Mouse (Mus musculus) forebrain, embryonic 15.5 days (tissue): ENCODE measurements around the gene Ino80b. TPM values are rescaled to one million over a fixed set of nuclear protein-coding genes. Genes with fewer than 3 reads are reported as not detected.
A peak's percentile ranks its signal among the peaks of the same experiment; 100 is the strongest.

Experiments used
- ATAC-seq: fragments of 200-750 bp; cut with Nextera tagmentation; replicated peaks from 2 replicates; pipeline ENCODE4 v1.8.0; 2017; ENCODE audit warnings: mild to moderate bottlenecking, moderate TSS enrichment, moderate library complexity
- H3K27ac ChIP-seq: fragments of 300-500 bp; sonication (generic); replicated peaks from 2 replicates; pipeline ENCODE4 v1.5.1; 2015; ENCODE audit warnings: mild to moderate bottlenecking, inconsistent platforms
- H3K27me3 ChIP-seq: fragments of 300-500 bp; sonication (generic); 2 replicates; pipeline ENCODE4 v1.6.1; 2015; ENCODE audit warnings: inconsistent platforms
- H3K36me3 ChIP-seq: fragments of 300-500 bp; sonication (generic); 2 replicates; pipeline ENCODE4 v1.6.1; 2015; ENCODE audit warnings: mild to moderate bottlenecking, inconsistent platforms
- H3K4me1 ChIP-seq: fragments of 300-500 bp; sonication (generic); 2 replicates; pipeline ENCODE4 v1.6.1; 2015; ENCODE audit warnings: inconsistent platforms
- H3K4me2 ChIP-seq: fragments of 300-500 bp; sonication (generic); replicated peaks from 2 replicates; pipeline ENCODE4 v1.6.1; 2015; ENCODE audit warnings: mild to moderate bottlenecking, inconsistent platforms
- H3K4me3 ChIP-seq: fragments of 300-500 bp; sonication (generic); 2 replicates; pipeline ENCODE4 v1.5.1; 2015; ENCODE audit warnings: mild to moderate bottlenecking, inconsistent platforms
- H3K9ac ChIP-seq: fragments of 300-500 bp; sonication (generic); replicated peaks from 2 replicates; pipeline ENCODE4 v1.6.1; 2015; ENCODE audit warnings: mild to moderate bottlenecking, inconsistent platforms
- H3K9me3 ChIP-seq: fragments of 300-500 bp; sonication (generic); 2 replicates; pipeline ENCODE4 v1.6.1; 2016; ENCODE audit warnings: inconsistent platforms
- WGBS: fragments of 180-500 bp; shearing (Covaris S2); methylation state at CpG from one replicate; pipeline ENCODE4 v1.1.7; 2015; ENCODE audit warnings: mixed read lengths; 5-methylcytosine and 5-hydroxymethylcytosine counted together
- polyA plus RNA-seq: library from polyadenylated mRNA; unstranded; fragments of >200 nt; fragmentation: Nextera tagmentation; extraction: Ambion mirVana; gene quantifications from 2 replicates; pipeline ENCODE4 v1.2.1, GENCODE M21; 2015

Gene Ino80b
- polyA plus RNA-seq, 1 experiment from 2014 or later = 15.6 TPM

- H3K27ac ChIP-seq = peak overlapping the region; percentile 64
- ATAC-seq = no peak
- H3K27me3 ChIP-seq = peaks cover 5% of the 10 kb centered on the region; the same call in 1 of the 2 replicates
- WGBS = 2% methylated on average over 11 of the region's 11 CpGs
- H3K4me1 ChIP-seq = peaks cover 27% of the 10 kb centered on the region
- peak overlapping the region; percentile 35 for H3K4me3 ChIP-seq
- H3K9me3 ChIP-seq = no peaks in the 10 kb centered on the region
- no peaks in the 10 kb centered on the region for H3K36me3 ChIP-seq
- peak overlapping the region; percentile 46; the same call in 1 of the 2 replicates for H3K9ac ChIP-seq
- H3K4me2 ChIP-seq = peak overlapping the region; percentile 47
These were observed 12.8 kb upstream of the Ino80b start for GRCm38 (mm10) chr6:83138056-83138455.

GRCm38 (mm10) chr6:83137576-83137950 is 12.3 kb upstream of the Ino80b start:
- H3K27me3 ChIP-seq = peaks cover 5% of the 10 kb centered on the region; the same call in 1 of the 2 replicates
- peak overlapping the region; percentile 35 for H3K4me3 ChIP-seq
- no peaks in the 10 kb centered on the region for H3K9me3 ChIP-seq
- no peaks in the 10 kb centered on the region for H3K36me3 ChIP-seq
- H3K4me2 ChIP-seq = peak overlapping the region; percentile 47
- H3K4me1 ChIP-seq = peaks cover 27% of the 10 kb centered on the region
- peak overlapping the region; percentile 46 for H3K9ac ChIP-seq
- H3K27ac ChIP-seq = peak overlapping the region; percentile 64
- ATAC-seq = peak; percentile 37
- 1% methylated on average over 12 of the region's 12 CpGs for WGBS

- H3K27ac ChIP-seq = peak overlapping the region; percentile 64
- H3K9me3 ChIP-seq = no peaks in the 10 kb centered on the region
- 2% methylated on average over 26 of the region's 26 CpGs for WGBS
- H3K36me3 ChIP-seq = no peaks in the 10 kb centered on the region
- peaks cover 22% of the 10 kb centered on the region for H3K4me1 ChIP-seq
- peak overlapping the region; percentile 46 for H3K9ac ChIP-seq
- peak overlapping the region; percentile 47 for H3K4me2 ChIP-seq
- peaks cover 5% of the 10 kb centered on the region; the same call in 1 of the 2 replicates for H3K27me3 ChIP-seq
- ATAC-seq = peak; percentile 67
- peak overlapping the region; percentile 35 for H3K4me3 ChIP-seq
These were observed 11.8 kb upstream of the Ino80b start for GRCm38 (mm10) chr6:83136881-83137575.

- ATAC-seq = 0 out of 2 replicates have a peak, but pooled peaks have one; percentile 7
- Histone ChIP-seq H3K4me1 (peaks cover 20% of the 10 kb centered on the region), H3K36me3 (no peaks in the 10 kb centered on the region), H3K9me3 (no peaks in the 10 kb centered on the region), H3K27me3 (peaks cover 5% of the 10 kb centered on the region; the same call in 1 of the 2 replicates), H3K4me2 (peak overlapping the region; percentile 47), H3K9ac (peak overlapping the region; percentile 46; the same call in 1 of the 2 replicates), H3K27ac (peak overlapping the region; percentile 64), H3K4me3 (peak overlapping the region; percentile 35)
- WGBS = 22% methylated on average over 5 of the region's 5 CpGs
These were observed 11.2 kb upstream of the Ino80b start for GRCm38 (mm10) chr6:83136291-83136880.

- whole genome bisulfite sequencing = 5% methylated on average over 37 of the region's 37 CpGs
- H3K4me3 ChIP-seq = 0 out of 2 replicates have a peak overlapping the region, but pooled peaks have one; percentile 6
These were observed 10.4 kb upstream of the Ino80b start for GRCm38 (mm10) chr6:83135571-83136161.

GRCm38 (mm10) chr6:83134951-83135513 is 9.8 kb upstream of the Ino80b start, which contains the start of gene Rtkn:
Gene Rtkn, plus strand, starts transcription at chr6:83135463.
- H3K9ac ChIP-seq = no peak within 1 kb of the TSS
- H3K27ac ChIP-seq = no peak within 1 kb of the TSS
- H3K9me3 ChIP-seq = no peaks in the 10 kb centered on the region
- 60% methylated on average over 7 of the region's 7 CpGs for WGBS
- peaks cover 20% of the 10 kb centered on the region for H3K4me1 ChIP-seq
- peak within 1 kb of the TSS; percentile 9; the same call in 1 of the 2 replicates for H3K4me2 ChIP-seq
- H3K27me3 ChIP-seq = peaks cover 5% of the 10 kb centered on the region; the same call in 1 of the 2 replicates
- no peaks in the 10 kb centered on the region for H3K36me3 ChIP-seq
- 0 out of 2 replicates have a peak within 1 kb of the TSS, but pooled peaks have one; percentile 6 for H3K4me3 ChIP-seq
- no peak for ATAC-seq

More at GRCm38 (mm10) chr6:83135571-83136161, 10.4 kb upstream of the Ino80b start:
- Histone ChIP-seq H3K4me1 (peaks cover 20% of the 10 kb centered on the region), H3K27ac (no peak overlapping the region), H3K9me3 (no peaks in the 10 kb centered on the region), H3K9ac (no peak overlapping the region), H3K27me3 (peaks cover 5% of the 10 kb centered on the region; the same call in 1 of the 2 replicates), H3K4me2 (peak overlapping the region; percentile 9; the same call in 1 of the 2 replicates), H3K36me3 (no peaks in the 10 kb centered on the region)
- no peak for ATAC-seq

- Histone ChIP-seq H3K4me3 (no peak overlapping the region), H3K27me3 (peaks cover 5% of the 10 kb centered on the region; the same call in 1 of the 2 replicates), H3K4me2 (no peak overlapping the region), H3K9me3 (no peaks in the 10 kb centered on the region), H3K27ac (no peak overlapping the region), H3K4me1 (peaks cover 20% of the 10 kb centered on the region), H3K9ac (no peak overlapping the region), H3K36me3 (no peaks in the 10 kb centered on the region)
- 62% methylated on average over 3 of the region's 3 CpGs for WGBS
- no peak for ATAC-seq
These were observed 9.0 kb upstream of the Ino80b start for GRCm38 (mm10) chr6:83134226-83134625.

GRCm38 (mm10) chr6:83132176-83132919 is 7.1 kb upstream of the Ino80b start:
- H3K9ac ChIP-seq = no peak overlapping the region
- no peak overlapping the region for H3K4me3 ChIP-seq
- 85% methylated on average over 9 of the region's 9 CpGs for WGBS
- no peaks in the 10 kb centered on the region for H3K9me3 ChIP-seq
- no peak overlapping the region for H3K27ac ChIP-seq
- H3K27me3 ChIP-seq = peaks cover 5% of the 10 kb centered on the region; the same call in 1 of the 2 replicates
- no peaks in the 10 kb centered on the region for H3K36me3 ChIP-seq
- no peak overlapping the region for H3K4me2 ChIP-seq
- H3K4me1 ChIP-seq = peaks cover 8% of the 10 kb centered on the region
- no peak for ATAC-seq

- H3K27ac ChIP-seq = no peak overlapping the region
- peaks cover 5% of the 10 kb centered on the region; the same call in 1 of the 2 replicates for H3K27me3 ChIP-seq
- H3K9me3 ChIP-seq = no peaks in the 10 kb centered on the region
- peaks cover under 1% of the 10 kb centered on the region; the same call in 1 of the 2 replicates for H3K4me1 ChIP-seq
- H3K9ac ChIP-seq = no peak overlapping the region
- WGBS = 80% methylated on average over 6 of the region's 6 CpGs
- ATAC-seq = no peak
- H3K4me3 ChIP-seq = no peak overlapping the region
- no peaks in the 10 kb centered on the region for H3K36me3 ChIP-seq
- no peak overlapping the region for H3K4me2 ChIP-seq
These were observed 6.3 kb upstream of the Ino80b start for GRCm38 (mm10) chr6:83131469-83132034.

GRCm38 (mm10) chr6:83127419-83127818 is 2.2 kb upstream of the Ino80b start:
- Histone ChIP-seq H3K27me3 (no peaks in the 10 kb centered on the region), H3K4me1 (peaks cover 28% of the 10 kb centered on the region), H3K4me3 (no peak overlapping the region), H3K27ac (no peak overlapping the region), H3K36me3 (no peaks in the 10 kb centered on the region), H3K4me2 (no peak overlapping the region), H3K9ac (no peak overlapping the region), H3K9me3 (no peaks in the 10 kb centered on the region)
- 95% methylated on average over 5 of the region's 5 CpGs for WGBS
- no peak for ATAC-seq

- H3K27me3 ChIP-seq = no peaks in the 10 kb centered on the region
- 0% methylated on average over 30 of the region's 30 CpGs for WGBS
- H3K9ac ChIP-seq = peak overlapping the region; percentile 70
- H3K27ac ChIP-seq = peak overlapping the region; percentile 71
- no peaks in the 10 kb centered on the region for H3K36me3 ChIP-seq
- ATAC-seq = peak; percentile 5
- peak overlapping the region; percentile 92 for H3K4me2 ChIP-seq
- peak overlapping the region; percentile 91 for H3K4me3 ChIP-seq
- H3K4me1 ChIP-seq = peaks cover 41% of the 10 kb centered on the region
- H3K9me3 ChIP-seq = no peaks in the 10 kb centered on the region
These were observed 349 bp downstream of the Ino80b start for GRCm38 (mm10) chr6:83124851-83125312.
